Mouse (Mus musculus): ENCODE data around the gene Carns1.

DNA sequence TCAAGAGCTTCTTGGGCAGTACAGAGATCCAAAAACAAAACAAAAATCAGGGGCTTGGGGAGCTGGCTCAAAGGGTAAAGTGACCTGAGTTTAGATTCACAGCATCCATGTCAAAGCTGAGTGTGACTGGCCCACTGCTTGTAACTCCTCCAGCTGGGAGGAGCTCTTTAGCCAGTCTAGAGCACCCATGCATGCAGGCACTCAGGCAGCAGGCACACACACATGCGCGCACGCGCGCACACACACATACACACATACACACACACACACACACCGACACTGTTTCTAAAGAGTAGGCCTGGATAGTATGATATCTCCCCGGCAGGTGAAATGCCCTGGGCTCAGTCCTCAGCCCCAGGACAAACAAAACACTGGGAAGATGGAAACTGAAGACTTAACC is 58.3 kb downstream of the Carns1 start:
- TF ChIP-seq GATA1 (IDR thresholded peaks at IDR 0.05; ENCODE audit: low read length) (no peak), TAL1 (IDR thresholded peaks at IDR 0.05; ENCODE audit: low read length) (no peak)

All from erythroblast, embryonic 14.5 days (primary cell).